Mouse (Mus musculus) spleen, postnatal 36 days (tissue): ENCODE measurements around the gene Brd9.
"Not testable (repeated sequence)": the region's sequence is repeated elsewhere in the genome, so short reads cannot be mapped to it uniquely, and the experiment has no call there.

Source experiments
- DNase-seq, 2 experiments: peaks; one replicate each; pipeline ENCODE4 v3.0.0; 2022; ENCODE audit warnings: low spot score in 2 of 2, mixed read lengths in 1 of 2

The Brd9 gene

DNA sequence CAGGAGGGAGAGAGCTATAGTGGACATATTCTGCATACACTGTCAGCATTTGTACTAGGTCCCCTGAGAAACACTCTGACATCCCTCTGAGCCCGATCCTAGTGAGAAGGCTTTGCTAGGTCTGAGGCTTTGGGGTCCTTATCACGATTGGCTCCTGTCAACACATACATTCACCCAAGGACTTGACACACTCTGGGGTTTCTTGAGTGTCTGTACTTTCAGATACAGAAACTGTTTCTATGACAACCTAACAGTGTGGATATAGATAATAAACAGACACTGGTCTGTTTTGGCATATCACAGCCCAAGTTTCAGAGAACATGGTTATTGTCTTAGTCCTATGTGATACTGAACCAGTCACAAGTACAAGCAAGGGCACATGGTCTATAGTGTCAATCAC is 53.1 kb downstream of the Brd9 start:
- no peak for DNase-seq

DNA sequence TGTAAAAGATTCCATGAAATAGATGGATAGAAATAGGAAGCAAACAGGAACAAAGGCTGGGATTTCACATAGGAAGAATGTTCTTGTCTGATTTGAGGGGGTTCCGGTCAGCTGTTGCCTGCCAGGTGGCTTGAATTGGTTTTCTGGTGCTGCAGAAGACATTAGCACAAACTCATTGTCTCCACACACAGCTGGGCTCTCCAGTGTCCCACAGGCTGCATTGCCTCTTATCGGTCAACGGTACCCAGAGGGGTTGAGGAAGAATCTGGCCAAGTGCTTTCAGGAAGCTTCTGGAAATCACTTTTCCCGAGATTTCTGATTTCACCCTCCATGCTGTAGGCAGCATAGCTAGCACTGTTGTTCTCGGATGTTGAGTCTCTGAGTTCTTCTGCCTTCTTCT is 53.7 kb downstream of the Brd9 start:
- no peak for DNase-seq

DNA sequence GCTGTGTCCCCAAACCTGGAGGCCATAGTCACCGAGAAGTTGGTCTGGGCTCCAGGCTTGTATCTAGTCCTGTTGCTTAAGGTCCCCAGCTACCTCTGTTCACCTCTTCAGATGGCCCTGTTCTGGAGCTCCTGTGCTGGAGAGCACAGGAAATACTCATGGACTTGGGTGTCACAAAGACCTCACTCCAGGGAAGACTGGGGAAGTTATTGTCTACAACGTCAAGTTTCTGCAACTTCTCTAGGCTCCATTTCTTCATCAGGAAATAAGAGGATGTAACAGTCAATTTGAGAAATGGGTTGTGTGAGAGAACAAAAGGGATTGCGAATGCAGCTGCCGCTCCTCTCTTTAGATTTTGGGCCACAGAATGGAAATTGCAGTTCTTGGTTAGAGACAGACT is 58.8 kb downstream of the Brd9 start:
- DNase-seq = no peak

DNA sequence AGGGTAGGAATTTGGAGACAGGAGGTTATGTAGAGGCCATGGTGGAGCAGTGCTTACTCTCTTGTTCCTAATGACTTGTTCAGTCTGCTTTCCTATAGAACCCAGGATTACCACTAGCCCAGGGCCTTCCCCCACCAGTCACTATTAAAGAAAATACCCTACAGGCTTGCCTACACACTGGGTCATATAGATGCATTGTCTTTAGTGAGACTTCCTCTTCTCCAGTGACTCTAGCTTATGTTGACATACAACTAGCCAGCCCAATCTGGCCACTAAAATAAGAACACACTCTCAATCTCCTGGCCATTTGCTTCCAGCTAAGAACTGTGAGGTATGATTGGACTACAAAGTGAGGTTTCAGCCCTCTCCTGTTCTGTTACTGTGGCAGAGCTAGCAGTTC is 62.9 kb downstream of the Brd9 start:
- no peak for DNase-seq

DNA sequence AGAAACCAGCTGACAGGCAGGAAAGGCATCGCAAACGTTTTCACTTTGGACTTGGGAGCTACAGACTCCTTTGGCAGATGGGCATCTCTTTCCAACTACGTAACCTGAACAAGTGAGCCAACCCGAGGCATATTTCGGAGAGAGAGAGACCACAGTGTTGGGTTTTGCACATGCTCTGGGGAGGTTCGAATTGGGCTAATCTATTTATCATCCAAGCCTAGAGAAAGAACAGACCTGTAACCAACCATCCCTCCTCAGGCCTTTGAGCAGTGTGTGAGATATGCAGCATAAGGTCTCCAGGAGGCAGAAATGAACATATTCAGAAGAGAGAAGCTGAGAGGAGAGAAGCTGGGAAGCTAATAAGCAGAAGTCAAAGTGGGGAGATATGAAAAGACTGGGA is 63.4 kb downstream of the Brd9 start:
- DNase-seq = no peak

DNA sequence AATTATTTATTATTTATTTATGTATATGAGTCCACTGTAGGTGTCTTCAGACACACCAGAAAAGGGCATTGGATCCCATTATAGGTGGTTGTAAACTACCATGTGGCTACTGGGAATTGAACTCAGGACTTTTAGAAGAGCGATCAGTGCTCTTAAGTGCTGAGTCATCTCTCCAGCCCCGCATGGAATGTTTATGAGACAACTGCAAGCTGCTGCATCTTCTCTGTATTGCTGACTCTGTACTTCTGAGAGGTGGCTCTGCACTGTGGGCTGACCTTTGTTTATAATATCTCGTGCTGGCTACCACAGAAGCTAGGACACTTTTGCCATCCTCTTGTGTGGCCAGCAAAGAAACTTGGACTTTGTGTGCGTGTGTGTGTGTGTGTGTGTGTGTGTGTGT is 63.9 kb downstream of the Brd9 start:
- no peak for DNase-seq

DNA sequence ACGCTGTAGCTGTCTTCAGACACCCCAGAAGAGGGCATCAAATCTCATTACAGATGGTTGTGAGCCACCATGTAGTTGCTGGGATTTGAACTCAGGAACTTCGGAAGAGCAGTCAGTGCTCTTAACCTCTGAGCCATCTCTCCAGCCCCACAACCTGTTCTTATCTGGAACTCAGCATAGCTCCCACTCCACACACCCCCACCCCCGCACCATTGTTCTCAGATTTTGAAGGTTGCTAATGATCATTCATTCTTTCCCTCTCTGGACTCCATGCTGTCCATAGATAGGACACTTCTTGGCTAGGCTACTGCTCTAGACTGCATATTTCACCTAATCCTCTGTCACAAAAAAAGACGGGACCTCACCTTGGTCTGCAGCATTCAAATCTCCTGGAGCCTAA is 69.3 kb downstream of the Brd9 start:
- DNase-seq = not testable (repeated sequence)

DNA sequence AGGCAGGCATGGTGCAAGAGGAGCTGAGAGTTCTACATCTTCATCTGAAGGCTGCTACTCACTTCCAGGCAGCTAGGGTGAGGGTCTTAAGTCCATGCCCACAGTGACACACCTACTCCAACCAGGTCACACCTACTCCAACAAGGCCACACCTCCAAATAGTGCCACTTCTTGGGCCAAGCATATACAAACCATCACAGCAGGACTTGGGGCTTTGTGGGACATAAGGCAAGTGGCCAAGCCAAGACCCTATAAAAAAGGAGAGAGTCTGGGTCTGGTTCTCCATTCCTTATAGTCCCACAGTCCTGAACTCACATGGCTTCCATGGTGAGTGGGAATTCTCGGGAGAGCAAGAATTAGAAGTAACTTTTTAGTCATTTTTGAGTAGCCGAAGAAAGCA is 70.6 kb downstream of the Brd9 start:
- DNase-seq = not testable (repeated sequence)

DNA sequence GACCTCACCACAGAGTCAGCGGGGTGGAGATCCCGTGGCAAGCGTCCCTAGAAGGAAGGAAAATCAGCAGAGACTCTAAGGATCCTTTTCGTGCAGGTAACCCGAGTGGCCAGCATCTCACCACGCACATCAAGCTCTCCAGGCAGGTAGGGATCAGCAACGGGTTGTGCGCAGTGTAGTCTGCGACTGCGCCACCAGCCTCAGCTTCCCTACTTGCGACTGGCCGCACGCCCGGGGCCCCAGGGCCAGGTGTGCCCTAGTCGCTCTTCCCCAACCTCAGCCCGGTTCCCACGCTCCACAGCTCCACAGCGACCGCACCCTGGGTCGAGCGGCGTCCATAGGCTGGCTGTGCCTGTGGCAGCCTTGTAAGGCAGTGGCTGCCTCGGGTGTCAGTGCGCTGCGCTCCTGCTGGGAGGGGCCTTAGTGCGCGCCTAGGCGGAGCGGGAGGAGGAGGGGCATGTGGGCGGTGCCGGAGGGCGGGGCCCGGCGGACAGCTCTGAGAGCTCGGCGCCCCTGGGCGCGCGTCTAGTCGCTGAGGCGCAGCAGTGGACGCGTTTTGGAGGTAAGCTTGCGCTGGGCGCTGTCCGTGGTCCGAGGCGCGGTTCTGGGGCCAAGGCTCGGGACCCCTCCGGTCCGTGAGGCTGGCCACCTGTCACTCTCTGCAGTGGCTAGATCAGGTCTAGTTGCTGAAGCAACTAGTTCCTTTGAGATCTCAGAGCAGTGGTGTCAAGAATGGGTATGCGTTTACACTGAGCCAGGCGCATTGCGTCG is 71.5 kb downstream of the Brd9 start, which contains the start of gene Tppp:
Tppp (plus strand) TSS at position 460 of the 771 bp plus-strand sequence.
- DNase-seq = peak; percentile 87 to 89

DNA sequence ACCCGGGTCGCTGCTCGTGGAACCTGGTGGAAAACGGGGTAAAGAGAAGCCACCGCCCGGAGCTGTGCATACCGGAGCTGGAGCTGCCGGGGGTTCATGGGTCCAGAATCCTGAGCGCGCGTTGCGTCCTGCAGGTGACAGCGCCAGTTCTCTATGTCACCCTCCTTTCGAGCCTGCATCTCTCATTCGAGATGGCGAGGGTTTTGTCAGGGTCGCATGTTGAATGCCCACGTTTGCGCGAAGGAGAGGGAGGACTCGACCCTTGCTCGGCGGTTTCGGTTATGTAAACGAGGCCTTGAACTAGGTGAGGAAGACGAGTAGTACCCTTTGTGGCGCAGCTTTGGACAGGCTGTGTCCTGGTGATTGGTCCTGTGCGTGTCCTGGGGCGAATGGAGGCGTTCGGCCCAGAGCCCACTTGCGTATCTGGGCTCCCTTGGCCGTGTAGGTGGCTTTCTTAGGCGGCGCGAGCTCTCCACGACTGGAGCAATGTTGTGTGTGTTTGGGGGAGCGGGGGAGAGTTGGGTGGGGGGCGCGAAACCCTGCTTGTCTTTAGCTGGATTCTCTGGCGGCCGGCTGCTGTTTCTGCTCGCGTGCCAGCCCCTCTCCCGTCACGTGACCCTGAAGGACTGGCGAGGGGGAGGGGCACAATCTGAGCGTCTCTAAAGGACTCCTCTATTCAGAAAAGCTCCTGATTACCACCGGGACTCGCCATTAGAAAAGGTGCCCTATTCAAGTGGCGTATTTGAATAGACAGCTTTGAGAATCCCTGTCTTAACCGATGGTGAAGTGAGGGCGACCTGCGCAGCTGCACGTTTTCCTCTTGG is 72.4 kb downstream of the Brd9 start:
- DNase-seq = peak; percentile 20 to 38
